Mouse (Mus musculus) heart, embryonic 13.5 days (tissue): ENCODE data around the gene Oit1. TPM values are rescaled to one million over a fixed set of nuclear protein-coding genes. Genes with fewer than 3 reads are reported as not detected.

Experiments
- ATAC-seq: fragments of 200-750 bp; cut with Nextera tagmentation; 2 replicates; pipeline ENCODE4 v1.8.0; 2017; ENCODE audit warnings: moderate TSS enrichment; ENCODE audit not compliant: insufficient number of reproducible peaks, low FRiP score, low TSS enrichment; ENCODE audit errors: extremely low read depth
- H3K27ac ChIP-seq: fragments of 300-500 bp; sonication (generic); replicated peaks from 2 replicates; pipeline ENCODE4 v1.5.1; 2015; ENCODE audit warnings: moderate library complexity, mild to moderate bottlenecking, inconsistent platforms
- H3K27me3 ChIP-seq: fragments of 300-500 bp; sonication (generic); replicated peaks from 2 replicates; pipeline ENCODE4 v1.6.1; 2015; ENCODE audit warnings: mild to moderate bottlenecking, inconsistent platforms
- H3K36me3 ChIP-seq: fragments of 300-500 bp; sonication (generic); 2 replicates; pipeline ENCODE4 v1.6.1; 2015; ENCODE audit warnings: mild to moderate bottlenecking, inconsistent platforms
- H3K4me1 ChIP-seq: fragments of 300-500 bp; sonication (generic); 2 replicates; pipeline ENCODE4 v1.6.1; 2015; ENCODE audit warnings: inconsistent platforms
- H3K4me2 ChIP-seq: fragments of 300-500 bp; sonication (generic); 2 replicates; pipeline ENCODE4 v1.6.1; 2015; ENCODE audit warnings: inconsistent platforms, mild to moderate bottlenecking, moderate library complexity
- H3K4me3 ChIP-seq: fragments of 300-500 bp; sonication (generic); 2 replicates; pipeline ENCODE4 v1.5.1; 2015; ENCODE audit warnings: moderate library complexity, mild to moderate bottlenecking, inconsistent platforms
- H3K9ac ChIP-seq: fragments of 300-500 bp; sonication (generic); 2 replicates; pipeline ENCODE4 v1.6.1; 2015; ENCODE audit warnings: inconsistent platforms, mild to moderate bottlenecking, moderate library complexity
- H3K9me3 ChIP-seq: fragments of 300-500 bp; sonication (generic); 2 replicates; pipeline ENCODE4 v1.6.1; 2016; ENCODE audit warnings: inconsistent platforms
- WGBS: fragments of 180-500 bp; shearing (Covaris S2); methylation state at CpG from one replicate; pipeline ENCODE4 v1.1.7; 2015; ENCODE audit warnings: mixed read lengths; 5-methylcytosine and 5-hydroxymethylcytosine counted together
- polyA plus RNA-seq: library from polyadenylated mRNA; unstranded; fragments of >200 nt; fragmentation: Nextera tagmentation; extraction: Ambion mirVana; gene quantifications from 2 replicates; pipeline ENCODE4 v1.2.1, GENCODE M21; 2015

The Oit1 gene
- polyA plus RNA-seq, 1 experiment from 2014 or later, result not detected

GRCm38 (mm10) chr14:8367727-8368520 is 10.6 kb downstream of the Oit1 start:
- ATAC-seq, result no peak
- H3K9me3 ChIP-seq, result no peaks in the 10 kb centered on the region
- H3K4me1 ChIP-seq, result peaks cover 8% of the 10 kb centered on the region; the same call in 1 of the 2 replicates
- 39% methylated on average over 4 of the region's 4 CpGs for WGBS
- no peak overlapping the region for H3K4me3 ChIP-seq
- no peak overlapping the region for H3K27ac ChIP-seq
- H3K36me3 ChIP-seq, result no peaks in the 10 kb centered on the region
- no peak overlapping the region for H3K9ac ChIP-seq
- H3K4me2 ChIP-seq, result no peak overlapping the region
- no peaks in the 10 kb centered on the region for H3K27me3 ChIP-seq

DNA sequence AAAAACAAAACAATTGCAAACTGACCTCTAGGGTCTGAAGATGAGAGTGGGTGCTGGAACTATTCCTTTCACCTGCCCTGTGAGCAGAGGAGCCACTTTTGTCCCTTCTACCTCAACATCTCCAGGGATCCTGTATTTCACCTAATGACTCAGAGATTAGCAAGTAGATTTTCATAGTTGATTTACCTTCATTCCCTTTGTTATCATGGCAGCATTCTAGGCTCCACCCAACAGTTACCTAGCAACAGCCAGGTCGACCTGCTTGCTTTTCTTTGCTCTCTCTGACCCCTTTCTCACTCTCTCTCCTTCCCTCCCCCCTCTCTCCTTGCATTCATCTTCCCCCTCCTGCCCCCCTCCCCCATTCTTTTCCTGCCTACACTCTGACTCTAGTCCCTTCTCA is 11.4 kb downstream of the Oit1 start:
- no peak for ATAC-seq
- H3K27ac ChIP-seq, result no peak overlapping the region
- no peaks in the 10 kb centered on the region for H3K9me3 ChIP-seq
- no peaks in the 10 kb centered on the region for H3K36me3 ChIP-seq
- WGBS, result 0% methylated on average over 1 of the region's 1 CpGs
- H3K9ac ChIP-seq, result no peak overlapping the region
- H3K27me3 ChIP-seq, result no peaks in the 10 kb centered on the region
- H3K4me1 ChIP-seq, result peaks cover 8% of the 10 kb centered on the region; the same call in 1 of the 2 replicates
- no peak overlapping the region for H3K4me3 ChIP-seq
- no peak overlapping the region for H3K4me2 ChIP-seq

DNA sequence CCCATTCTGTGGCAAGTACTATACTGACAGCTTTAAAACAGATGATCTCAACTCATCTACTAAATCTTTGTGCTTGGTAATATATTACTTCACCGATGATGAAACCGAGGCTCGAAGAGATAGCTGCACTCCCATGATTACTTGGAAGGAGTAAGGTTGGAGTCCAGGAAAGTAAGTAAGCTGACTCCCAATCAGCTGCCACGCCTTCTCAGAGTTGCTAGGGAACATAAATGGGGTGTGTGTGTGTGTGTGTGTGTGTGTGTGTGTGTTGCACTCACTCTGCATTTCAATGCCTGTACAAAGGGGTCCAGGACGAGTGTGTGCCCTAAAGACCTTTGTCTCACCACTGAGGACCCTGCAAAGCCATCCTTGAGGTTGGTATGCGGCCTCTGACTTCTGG is 12.7 kb downstream of the Oit1 start:
- no peak overlapping the region for H3K27ac ChIP-seq
- H3K36me3 ChIP-seq, result no peaks in the 10 kb centered on the region
- H3K4me1 ChIP-seq, result peaks cover 8% of the 10 kb centered on the region; the same call in 1 of the 2 replicates
- no peak overlapping the region for H3K4me2 ChIP-seq
- no peak overlapping the region for H3K9ac ChIP-seq
- H3K9me3 ChIP-seq, result no peaks in the 10 kb centered on the region
- no peak overlapping the region for H3K4me3 ChIP-seq
- no peaks in the 10 kb centered on the region for H3K27me3 ChIP-seq
- ATAC-seq, result no peak
- WGBS, result 71% methylated on average over 6 of the region's 6 CpGs

DNA sequence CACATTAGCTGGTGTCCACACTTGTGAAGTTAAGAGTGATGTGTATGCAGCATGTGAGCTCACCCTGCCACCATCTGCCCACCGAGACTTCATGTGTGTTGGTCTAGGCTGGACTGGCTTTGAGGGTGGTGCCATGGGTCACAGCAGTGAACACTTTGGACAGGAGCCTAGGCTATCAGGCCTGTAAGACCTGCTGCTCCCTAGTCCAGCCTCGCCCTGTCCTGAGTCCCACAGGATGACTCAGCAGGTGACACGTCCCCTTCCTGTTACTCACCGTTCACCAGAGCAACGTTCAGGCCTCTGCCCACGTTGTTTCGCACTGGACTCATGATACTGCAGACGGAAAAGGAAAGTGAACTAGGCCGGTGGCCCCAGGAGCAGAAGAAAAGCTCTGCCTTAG is 21.7 kb downstream of the Oit1 start:
- no peak overlapping the region for H3K27ac ChIP-seq
- H3K4me2 ChIP-seq, result no peak overlapping the region
- no peaks in the 10 kb centered on the region for H3K36me3 ChIP-seq
- no peaks in the 10 kb centered on the region for H3K4me1 ChIP-seq
- no peaks in the 10 kb centered on the region for H3K9me3 ChIP-seq
- no peak overlapping the region for H3K9ac ChIP-seq
- no peak for ATAC-seq
- no peak overlapping the region for H3K4me3 ChIP-seq
- WGBS, result 69% methylated on average over 9 of the region's 9 CpGs
- H3K27me3 ChIP-seq, result no peaks in the 10 kb centered on the region

GRCm38 (mm10) chr14:8355999-8356501 is 22.5 kb downstream of the Oit1 start:
- Histone ChIP-seq H3K4me2 (no peak overlapping the region), H3K9ac (no peak overlapping the region), H3K27me3 (no peaks in the 10 kb centered on the region), H3K4me1 (no peaks in the 10 kb centered on the region), H3K36me3 (no peaks in the 10 kb centered on the region), H3K9me3 (no peaks in the 10 kb centered on the region), H3K4me3 (no peak overlapping the region), H3K27ac (no peak overlapping the region)
- no peak; the same call in 1 of the 2 replicates for ATAC-seq
- 36% methylated on average over 6 of the region's 6 CpGs for WGBS

- Histone ChIP-seq H3K27ac (no peak overlapping the region), H3K36me3 (no peaks in the 10 kb centered on the region), H3K4me2 (no peak overlapping the region), H3K9me3 (no peaks in the 10 kb centered on the region), H3K4me3 (no peak overlapping the region), H3K9ac (no peak overlapping the region), H3K4me1 (no peaks in the 10 kb centered on the region), H3K27me3 (no peaks in the 10 kb centered on the region; the same call in 1 of the 2 replicates)
- WGBS, result 60% methylated on average over 9 of the region's 9 CpGs
- ATAC-seq, result no peak
Measured at GRCm38 (mm10) chr14:8348927-8349326, 29.6 kb downstream of the Oit1 start.

DNA sequence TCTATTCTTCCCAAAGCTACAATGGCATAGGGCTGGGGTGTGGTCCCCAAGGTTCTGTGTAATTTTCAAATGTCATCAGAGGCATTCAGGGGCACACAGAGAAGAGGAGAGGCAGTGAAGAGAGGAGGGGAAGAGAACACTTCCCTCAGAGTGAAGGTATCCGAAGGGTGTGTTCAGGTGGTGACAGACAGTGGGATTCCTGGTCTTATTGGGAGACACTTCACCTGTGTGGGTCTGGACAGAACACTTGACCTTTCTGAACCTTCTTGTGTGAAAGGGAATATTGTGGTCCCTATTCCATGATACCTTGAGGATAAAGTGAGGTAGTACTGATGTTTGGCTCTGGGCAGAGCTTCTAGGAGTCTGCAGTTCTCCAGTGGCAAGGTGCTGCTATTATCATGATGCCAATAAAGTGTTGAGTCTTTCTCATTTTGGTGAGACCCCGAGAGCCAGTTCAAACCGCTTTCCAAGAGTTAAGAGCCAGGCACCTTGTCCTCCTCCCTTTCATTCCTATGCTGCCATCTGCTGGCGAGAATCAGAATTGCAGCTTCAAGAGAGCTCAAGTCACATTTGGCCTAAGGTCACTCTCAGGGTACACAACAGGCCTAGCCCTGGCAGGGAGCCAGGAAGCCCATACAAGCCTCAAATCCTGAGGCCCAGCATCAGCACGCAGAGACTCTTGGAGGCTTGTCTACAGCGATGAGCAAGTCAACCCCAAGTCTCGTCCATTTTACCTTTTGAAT is 32.1 kb downstream of the Oit1 start:
- H3K36me3 ChIP-seq, result no peaks in the 10 kb centered on the region
- H3K4me1 ChIP-seq, result peaks cover 5% of the 10 kb centered on the region
- ATAC-seq, result no peak
- H3K4me3 ChIP-seq, result no peak overlapping the region
- H3K9ac ChIP-seq, result no peak overlapping the region
- no peak overlapping the region for H3K4me2 ChIP-seq
- peaks cover 1% of the 10 kb centered on the region; the same call in 1 of the 2 replicates for H3K27me3 ChIP-seq
- whole genome bisulfite sequencing, result 17% methylated on average over 7 of the region's 7 CpGs
- no peaks in the 10 kb centered on the region for H3K9me3 ChIP-seq
- no peak overlapping the region for H3K27ac ChIP-seq

DNA sequence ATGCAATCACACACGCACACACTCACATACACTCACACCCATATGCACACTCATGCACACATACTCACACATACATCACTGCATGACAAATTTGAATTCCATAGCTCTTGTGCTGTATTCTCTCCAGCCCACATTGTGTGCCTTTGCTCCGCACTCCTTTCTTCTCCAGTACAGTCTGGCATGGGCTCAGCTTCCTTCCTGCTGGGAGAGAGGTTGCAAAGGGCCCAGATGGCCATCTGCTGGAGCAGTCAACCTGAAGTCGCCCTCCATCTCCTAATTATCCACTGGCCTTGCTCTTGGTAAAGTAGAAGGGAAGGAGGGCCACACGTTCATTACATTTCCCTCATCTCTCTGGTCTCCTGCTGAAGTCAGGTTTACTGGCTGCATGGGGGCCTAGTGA is 33.0 kb downstream of the Oit1 start:
- H3K9me3 ChIP-seq, result no peaks in the 10 kb centered on the region
- WGBS, result 59% methylated on average over 4 of the region's 4 CpGs
- no peak for ATAC-seq
- no peak overlapping the region for H3K4me3 ChIP-seq
- no peak overlapping the region for H3K27ac ChIP-seq
- peaks cover 5% of the 10 kb centered on the region for H3K4me1 ChIP-seq
- H3K4me2 ChIP-seq, result no peak overlapping the region
- H3K27me3 ChIP-seq, result peaks cover 3% of the 10 kb centered on the region; the same call in 1 of the 2 replicates
- no peak overlapping the region for H3K9ac ChIP-seq
- H3K36me3 ChIP-seq, result no peaks in the 10 kb centered on the region

GRCm38 (mm10) chr14:8342509-8343106 is 35.9 kb downstream of the Oit1 start:
- WGBS, result 44% methylated on average over 4 of the region's 5 CpGs
- ATAC-seq, result no peak
- Histone ChIP-seq H3K4me3 (no peak overlapping the region), H3K27me3 (peaks cover 3% of the 10 kb centered on the region; the same call in 1 of the 2 replicates), H3K36me3 (no peaks in the 10 kb centered on the region), H3K4me1 (peaks cover 5% of the 10 kb centered on the region), H3K27ac (no peak overlapping the region), H3K9me3 (no peaks in the 10 kb centered on the region), H3K4me2 (no peak overlapping the region), H3K9ac (no peak overlapping the region)

DNA sequence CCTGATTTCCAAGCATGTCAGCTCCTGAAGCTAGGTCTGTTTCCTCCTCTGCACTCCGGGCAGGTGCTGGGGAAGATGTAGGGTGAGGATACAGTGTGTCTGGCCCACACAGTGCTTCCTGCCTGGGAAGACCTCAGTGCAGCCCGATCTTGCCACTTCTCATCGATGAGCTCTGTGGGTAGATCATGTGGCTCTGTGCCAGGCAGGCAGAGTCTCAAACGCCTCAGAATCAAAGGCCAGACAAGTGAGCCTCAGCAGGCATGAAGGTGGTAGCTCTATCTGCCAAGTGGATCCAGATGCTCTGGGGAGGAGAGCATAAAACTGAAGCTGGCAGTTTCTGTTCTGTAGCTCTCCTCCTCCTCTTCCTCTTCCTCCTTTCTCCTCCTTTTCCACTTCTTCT is 38.3 kb downstream of the Oit1 start:
- Histone ChIP-seq H3K27ac (no peak overlapping the region), H3K36me3 (no peaks in the 10 kb centered on the region), H3K4me1 (peaks cover 5% of the 10 kb centered on the region), H3K9ac (no peak overlapping the region), H3K9me3 (no peaks in the 10 kb centered on the region), H3K4me3 (no peak overlapping the region), H3K4me2 (no peak overlapping the region), H3K27me3 (peaks cover 3% of the 10 kb centered on the region; the same call in 1 of the 2 replicates)
- WGBS, result 60% methylated on average over 4 of the region's 4 CpGs
- ATAC-seq, result no peak

DNA sequence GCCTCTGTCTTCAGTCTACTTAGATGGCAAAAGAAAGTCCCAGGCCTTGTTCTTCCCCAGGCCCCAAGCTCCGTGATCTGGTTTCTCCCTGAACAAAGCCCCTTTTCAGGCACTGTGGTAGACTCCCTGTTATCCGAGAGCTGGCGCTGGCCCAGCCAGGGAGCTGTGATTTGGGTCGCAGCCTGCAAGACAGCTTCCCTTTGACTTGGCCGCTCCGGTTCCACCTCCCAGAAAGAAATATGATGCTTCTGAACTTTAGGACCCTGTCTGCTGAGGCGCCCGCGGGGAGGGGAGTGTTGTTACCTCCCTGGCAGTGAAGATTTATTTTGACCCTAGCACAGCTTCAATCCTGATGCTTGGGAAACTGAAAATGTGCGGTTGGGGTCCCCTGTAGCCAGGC is 42.6 kb downstream of the Oit1 start:
- Histone ChIP-seq H3K4me1 (no peaks in the 10 kb centered on the region), H3K9me3 (no peaks in the 10 kb centered on the region), H3K36me3 (no peaks in the 10 kb centered on the region), H3K27me3 (no peaks in the 10 kb centered on the region), H3K4me3 (no peak overlapping the region), H3K27ac (0 out of 2 replicates have a peak overlapping the region, but pooled peaks have one; percentile 8), H3K9ac (no peak overlapping the region), H3K4me2 (no peak overlapping the region)
- 52% methylated on average over 10 of the region's 10 CpGs for WGBS
- no peak for ATAC-seq
